In genomic region chr4:129226441-129226963, GRCm38 (mm10) we compare ENCODE assay signal across 7 mouse cellular contexts. TPM values are rescaled to one million over a fixed set of nuclear protein-coding genes. Genes with fewer than 3 reads are reported as not detected.
A peak's percentile ranks its signal among the peaks of the same experiment; 100 is the strongest.
DNase-seq lines count a peak whose midpoint lies in the region; ATAC-seq and TF ChIP-seq lines count a peak whose summit lies in the region.

No protein-coding gene starts in this region.

- H3K4me3 ChIP-seq in E14TG2a.4 (replicated peaks; ENCODE audit: low read length) = peak overlapping the region; percentile 79
- H3K4me3 ChIP-seq in MEL (ENCODE audit: control insufficient read depth in 1 of 2, insufficient read depth in 1 of 2, low read depth in 2 of 2, low read length in 2 of 2) = no peak overlapping the region
- peak overlapping the region; percentile 40 for H3K4me3 ChIP-seq in hindbrain, embryonic 12.5 days
- H3K4me3 ChIP-seq in limb, embryonic 13.5 days = peak overlapping the region; percentile 37

- WGBS in hindbrain, embryonic 12.5 days = 23% methylated on average over 5 of the region's 5 CpGs
- 17% methylated on average over 5 of the region's 5 CpGs for WGBS in limb, embryonic 13.5 days

- no peak for ATAC-seq in hindbrain, embryonic 12.5 days (ENCODE audit: low FRiP score)
- ATAC-seq in limb, embryonic 13.5 days (ENCODE audit: low FRiP score, low read depth) = no peak; the same call in 1 of the 2 replicates

- no peak for TF ChIP-seq POLR2A in MEL (IDR thresholded peaks at IDR 0.05; ENCODE audit: control insufficient read depth in 1 of 2, insufficient read depth in 1 of 2, low read depth in 1 of 2, low read length in 2 of 2, poor library complexity in 1 of 2)

- TF ChIP-seq RAD21 in MEL (IDR thresholded peaks at IDR 0.05; ENCODE audit: low read depth, low read length) = no peak

- H3K4me1 ChIP-seq in E14TG2a.4 (replicated peaks; ENCODE audit: low read depth, low read length) = peaks cover 98% of the 10 kb centered on the region
- H3K4me1 ChIP-seq in MEL (ENCODE audit: control insufficient read depth in 1 of 2, insufficient read depth in 2 of 2, low read length in 2 of 2) = peaks cover 5 to 12% of the 10 kb centered on the region in 2 experiments
- H3K4me1 ChIP-seq in hindbrain, embryonic 12.5 days = peaks cover 56% of the 10 kb centered on the region
- peaks cover 61% of the 10 kb centered on the region for H3K4me1 ChIP-seq in limb, embryonic 13.5 days

- no peak overlapping the region for H3K9ac ChIP-seq in MEL (ENCODE audit: control insufficient read depth, low read depth, low read length, poor library complexity, severe bottlenecking)
- peak overlapping the region; percentile 70; the same call in 1 of the 2 replicates for H3K9ac ChIP-seq in hindbrain, embryonic 12.5 days
- H3K9ac ChIP-seq in limb, embryonic 13.5 days = peak overlapping the region; percentile 59; the same call in 1 of the 2 replicates

- H3K79me2 ChIP-seq in MEL (ENCODE audit: control insufficient read depth, insufficient read depth, low read length, poor library complexity) = no peaks in the 10 kb centered on the region

- H3K27me3 ChIP-seq in E14TG2a.4 (ENCODE audit: insufficient read depth, low read length) = no peaks in the 10 kb centered on the region
- no peaks in the 10 kb centered on the region for H3K27me3 ChIP-seq in MEL (ENCODE audit: control insufficient read depth in 1 of 2, insufficient read depth in 2 of 2, low read length in 2 of 2)
- H3K27me3 ChIP-seq in hindbrain, embryonic 12.5 days = peaks cover 36% of the 10 kb centered on the region
- H3K27me3 ChIP-seq in limb, embryonic 13.5 days = peaks cover 35% of the 10 kb centered on the region

- H3K4me2 ChIP-seq in hindbrain, embryonic 12.5 days (replicated peaks) = peak overlapping the region; percentile 59
- H3K4me2 ChIP-seq in limb, embryonic 13.5 days (replicated peaks) = peak overlapping the region; percentile 66

- no peak for DNase-seq in MEL (ENCODE audit: low read depth, low spot score)
- no peak for DNase-seq in yolk sac, embryonic 10.5 days (ENCODE audit: low spot score)
- no peak for DNase-seq in gastrocnemius, postnatal 36 days
- DNase-seq in left cerebral cortex, postnatal 10 days (ENCODE audit: extremely low spot score in 1 of 2, low spot score in 2 of 2) = no peak

- TF ChIP-seq EP300 in MEL (IDR thresholded peaks at IDR 0.05; ENCODE audit: low read depth in 1 of 2, low read length in 2 of 2) = no peak

- TF ChIP-seq CTCF in E14TG2a.4 (conservative IDR thresholded peaks at IDR 0.05; ENCODE audit: low read length) (no peak), MEL (IDR thresholded peaks at IDR 0.05 in 2 of 3, conservative IDR thresholded peaks at IDR 0.05 in 1 of 3; ENCODE audit: control insufficient read depth in 1 of 3, insufficient read depth in 1 of 3, low read depth in 2 of 3, low read length in 3 of 3, poor library complexity in 1 of 3, severe bottlenecking in 1 of 3) (no peak)

- H3K9me3 ChIP-seq in E14TG2a.4 (ENCODE audit: low read length) = no peaks in the 10 kb centered on the region
- no peaks in the 10 kb centered on the region for H3K9me3 ChIP-seq in MEL (replicated peaks; ENCODE audit: insufficient read depth, low read length)
- H3K9me3 ChIP-seq in hindbrain, embryonic 12.5 days (replicated peaks) = no peaks in the 10 kb centered on the region
- H3K9me3 ChIP-seq in limb, embryonic 13.5 days = no peaks in the 10 kb centered on the region

- H3K36me3 ChIP-seq in E14TG2a.4 (ENCODE audit: insufficient read depth, low read length) (peaks cover 50% of the 10 kb centered on the region), MEL (ENCODE audit: control insufficient read depth in 1 of 2, insufficient read depth in 2 of 2, low read length in 2 of 2) (peaks cover 0 to 2% of the 10 kb centered on the region in 2 experiments; a peak in 1 of 4 replicates)
- H3K36me3 ChIP-seq in hindbrain, embryonic 12.5 days = peaks cover 33% of the 10 kb centered on the region
- H3K36me3 ChIP-seq in limb, embryonic 13.5 days = peaks cover 42% of the 10 kb centered on the region

- H3K27ac ChIP-seq in MEL (ENCODE audit: control insufficient read depth, low read depth, low read length) = no peak overlapping the region
- 0 out of 2 replicates have a peak overlapping the region, but pooled peaks have one; percentile 17 for H3K27ac ChIP-seq in hindbrain, embryonic 12.5 days
- H3K27ac ChIP-seq in limb, embryonic 13.5 days = peak overlapping the region; percentile 58

- intact Hi-C loops in gastrocnemius, postnatal 36 days (cut with DNase I) = no loop called here
- intact Hi-C loops in left cerebral cortex, postnatal 10 days (cut with DNase I) = no loop called here

TF ChIP-seq in MEL, 35 proteins besides CTCF, POLR2A, EP300 and RAD21:
- TF ChIP-seq USF1 (IDR thresholded peaks at IDR 0.05; ENCODE audit: low read depth, low read length) (peak; percentile 66), TCF12 (IDR thresholded peaks at IDR 0.05; ENCODE audit: low read depth, low read length) (no peak)

RNA-seq across cellular contexts. Expression of gene C77080, which starts 34.7 kb away (rescaled TPM):
- 0.92 and 1.3 TPM in 2 replicates for total RNA-seq in MEL (2012; rRNA removed)
- polyA plus RNA-seq in MEL (2012; ENCODE audit: insufficient read depth in 1 of 2, insufficient read length in 2 of 2, low read depth in 1 of 2, low replicate concordance in 2 of 2, missing spikeins in 1 of 2) = 1 to 10 TPM in 1 of 2 experiments, not detected in 1; 6.9 TPM
- polyA plus RNA-seq in hindbrain, embryonic 12.5 days (2016; fragmentation: Nextera tagmentation; extraction: Ambion mirVana) = 6.0 and 6.4 TPM in 2 replicates
- 6.1 and 7.9 TPM in 2 replicates for polyA plus RNA-seq in limb, embryonic 13.5 days (2015; fragmentation: Nextera tagmentation; extraction: Ambion mirVana)
- total RNA-seq in gastrocnemius, postnatal 36 days (2021) = 1 to 10 TPM; 1.7 to 1.9 TPM
- total RNA-seq in left cerebral cortex, postnatal 10 days (2021) = 10 to 100 TPM; 11.1 to 15.8 TPM

RNA-seq across cellular contexts. Expression of gene Yars, which starts 36.9 kb away (rescaled TPM):
- total RNA-seq in MEL (2012; rRNA removed) = 89.5 and 113 TPM in 2 replicates
- 100 to 1,000 TPM; 179 to 539 TPM for polyA plus RNA-seq in MEL (2012; ENCODE audit: insufficient read depth in 1 of 2, insufficient read length in 2 of 2, low read depth in 1 of 2, low replicate concordance in 2 of 2, missing spikeins in 1 of 2)
- polyA plus RNA-seq in hindbrain, embryonic 12.5 days (2016; fragmentation: Nextera tagmentation; extraction: Ambion mirVana) = 98.1 and 104 TPM in 2 replicates
- polyA plus RNA-seq in limb, embryonic 13.5 days (2015; fragmentation: Nextera tagmentation; extraction: Ambion mirVana) = 79.1 and 80.4 TPM in 2 replicates
- total RNA-seq in gastrocnemius, postnatal 36 days (2021) = 10 to 100 TPM; 38.0 to 39.8 TPM
- 100 to 1,000 TPM; 103 to 105 TPM for total RNA-seq in left cerebral cortex, postnatal 10 days (2021)

RNA-seq across cellular contexts. Expression of gene S100pbp, which starts 37.0 kb away (rescaled TPM):
- total RNA-seq in MEL (2012; rRNA removed) = 11.6 and 14.2 TPM in 2 replicates
- polyA plus RNA-seq in MEL (2012; ENCODE audit: insufficient read depth in 1 of 2, insufficient read length in 2 of 2, low read depth in 1 of 2, low replicate concordance in 2 of 2, missing spikeins in 1 of 2) = 10 to 100 TPM in 1 of 2 experiments, not detected in 1; 28.3 TPM
- polyA plus RNA-seq in hindbrain, embryonic 12.5 days (2016; fragmentation: Nextera tagmentation; extraction: Ambion mirVana) = 23.2 and 26.7 TPM in 2 replicates
- 25.6 and 30.1 TPM in 2 replicates for polyA plus RNA-seq in limb, embryonic 13.5 days (2015; fragmentation: Nextera tagmentation; extraction: Ambion mirVana)
- total RNA-seq in gastrocnemius, postnatal 36 days (2021) = 1 to 10 TPM; 3.3 to 5.1 TPM
- 10 to 100 TPM; 40.1 to 45.7 TPM for total RNA-seq in left cerebral cortex, postnatal 10 days (2021)

Comparison
In these comparisons a context has a peak if more than half of its experiments do, and no peak if none do; other contexts are left out.
1. H3K4me3 ChIP-seq: peak in E14TG2a.4 (single experiment), hindbrain, embryonic 12.5 days (single experiment) and limb, embryonic 13.5 days (single experiment); none in MEL (0 of 2).